9 mouse cellular contexts compared by ENCODE assay signal in the genomic region with DNA sequence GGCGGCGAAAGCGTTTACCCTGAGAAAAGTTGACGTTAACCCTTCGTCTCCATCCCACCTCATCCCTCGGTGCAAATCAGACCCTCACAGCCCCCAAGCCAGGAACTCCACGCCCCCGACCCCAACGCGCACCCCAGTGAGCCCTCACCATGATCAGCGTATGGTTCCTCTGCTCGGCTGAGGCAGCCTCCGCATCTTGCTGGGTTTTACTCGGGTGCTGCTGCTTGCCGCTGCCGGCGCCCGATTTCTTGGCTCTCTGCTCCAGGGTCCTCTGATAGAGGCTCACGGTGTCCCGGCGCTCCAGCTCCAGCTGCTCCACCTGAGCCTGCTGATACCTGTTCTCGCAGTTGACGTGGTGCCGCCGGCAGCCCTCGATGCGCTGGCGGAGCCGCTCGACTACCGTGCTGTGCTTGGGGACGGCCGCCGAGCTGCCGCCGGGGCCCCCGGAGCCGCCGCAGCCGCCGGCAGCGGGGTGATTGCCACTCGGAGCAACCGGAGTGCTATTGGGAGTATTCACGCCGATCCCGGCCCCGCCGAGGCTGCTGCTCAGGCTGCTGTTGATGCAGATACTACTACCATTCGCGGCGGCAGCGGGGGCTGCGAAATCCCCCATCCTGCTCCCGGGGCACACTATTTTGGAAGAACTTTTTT. TPM values are rescaled to one million over a fixed set of nuclear protein-coding genes. Genes with fewer than 3 reads are reported as not detected.
DNase-seq lines count a peak whose midpoint lies in the region; ATAC-seq lines count a peak whose summit lies in the region.
"Had no signal": no experiment of that assay in that cellular context is flagged by ENCODE, and none has a peak within 500 bp of the region (broad histone marks: within the 10 kb centered on the region; RNA-seq: fewer than 3 reads in every experiment).

No protein-coding gene starts in this region.

- no peak for ATAC-seq in embryonic facial prominence, embryonic 13.5 days (ENCODE audit: insufficient number of reproducible peaks, insufficient read depth, low FRiP score, low TSS enrichment, low read depth)
- no peak for ATAC-seq in heart, embryonic 11.5 days (replicated peaks; ENCODE audit: insufficient number of reproducible peaks, low FRiP score, low TSS enrichment)
- ATAC-seq in kidney, embryonic 14.5 days (ENCODE audit: low FRiP score, low TSS enrichment), result no peak
- ATAC-seq in stomach, embryonic 15.5 days (ENCODE audit: insufficient read depth, low FRiP score, low read depth), result no peak

- H3K27me3 ChIP-seq in embryonic facial prominence, embryonic 13.5 days, result no peaks in the 10 kb centered on the region
- no peaks in the 10 kb centered on the region for H3K27me3 ChIP-seq in heart, embryonic 11.5 days (ENCODE audit: control insufficient read depth, insufficient read depth, low read length)
- no peaks in the 10 kb centered on the region for H3K27me3 ChIP-seq in kidney, embryonic 14.5 days (ENCODE audit: control insufficient read depth, insufficient read depth, low read length)
- no peaks in the 10 kb centered on the region for H3K27me3 ChIP-seq in stomach, embryonic 15.5 days (replicated peaks)
- H3K27me3 ChIP-seq: Patski had no signal

- no peaks in the 10 kb centered on the region for H3K9me3 ChIP-seq in embryonic facial prominence, embryonic 13.5 days
- no peaks in the 10 kb centered on the region for H3K9me3 ChIP-seq in heart, embryonic 11.5 days (replicated peaks; ENCODE audit: control insufficient read depth, low read length)
- no peaks in the 10 kb centered on the region for H3K9me3 ChIP-seq in kidney, embryonic 14.5 days (ENCODE audit: control insufficient read depth, low read length)
- H3K9me3 ChIP-seq in stomach, embryonic 15.5 days, result no peaks in the 10 kb centered on the region

- peak overlapping the region; percentile 98 for H3K27ac ChIP-seq in embryonic facial prominence, embryonic 13.5 days
- H3K27ac ChIP-seq in heart, embryonic 11.5 days (ENCODE audit: low read depth, low read length), result peak overlapping the region; percentile 99
- peak overlapping the region; percentile 99 for H3K27ac ChIP-seq in kidney, embryonic 14.5 days (ENCODE audit: low read depth, low read length)
- H3K27ac ChIP-seq in stomach, embryonic 15.5 days, result peak overlapping the region; percentile 99

- DNase-seq in urinary bladder, adult 18-20 months (ENCODE audit: low spot score in 2 of 2), result peak; percentile 39 to 71
- no peak for DNase-seq in urinary bladder, postnatal 10 days (ENCODE audit: low spot score)
- DNase-seq in liver, result peak; percentile 72
- DNase-seq in naive thymus-derived CD4-positive, alpha-beta T cell, adult 2 months (ENCODE audit: low read depth), result peak; percentile 66

- peak overlapping the region; percentile 91 for H3K4me2 ChIP-seq in embryonic facial prominence, embryonic 13.5 days
- H3K4me2 ChIP-seq in heart, embryonic 11.5 days, result peak overlapping the region; percentile 96
- H3K4me2 ChIP-seq in kidney, embryonic 14.5 days (replicated peaks; ENCODE audit: low read depth, low read length), result peak overlapping the region; percentile 84
- H3K4me2 ChIP-seq in stomach, embryonic 15.5 days, result peak overlapping the region; percentile 87

- peaks cover 9% of the 10 kb centered on the region; the same call in 1 of the 2 replicates for H3K4me1 ChIP-seq in embryonic facial prominence, embryonic 13.5 days
- H3K4me1 ChIP-seq in heart, embryonic 11.5 days (ENCODE audit: control insufficient read depth, insufficient read depth, low read length), result no peaks in the 10 kb centered on the region
- H3K4me1 ChIP-seq in kidney, embryonic 14.5 days (ENCODE audit: control insufficient read depth, insufficient read depth, low read length), result peaks cover 11% of the 10 kb centered on the region
- H3K4me1 ChIP-seq in stomach, embryonic 15.5 days, result peaks cover 4% of the 10 kb centered on the region

- H3K4me3 ChIP-seq in embryonic facial prominence, embryonic 13.5 days, result peak overlapping the region; percentile 82
- H3K4me3 ChIP-seq in heart, embryonic 11.5 days (ENCODE audit: low read depth, low read length), result peak overlapping the region; percentile 73
- H3K4me3 ChIP-seq in kidney, embryonic 14.5 days (ENCODE audit: low read length), result peak overlapping the region; percentile 88
- peak overlapping the region; percentile 60 for H3K4me3 ChIP-seq in stomach, embryonic 15.5 days (replicated peaks)

- no peaks in the 10 kb centered on the region for H3K36me3 ChIP-seq in embryonic facial prominence, embryonic 13.5 days
- H3K36me3 ChIP-seq in heart, embryonic 11.5 days (ENCODE audit: control insufficient read depth, insufficient read depth, low read length), result no peaks in the 10 kb centered on the region
- no peaks in the 10 kb centered on the region for H3K36me3 ChIP-seq in kidney, embryonic 14.5 days (ENCODE audit: control insufficient read depth, insufficient read depth, low read length)
- H3K36me3 ChIP-seq in stomach, embryonic 15.5 days, result no peaks in the 10 kb centered on the region

- whole genome bisulfite sequencing in embryonic facial prominence, embryonic 13.5 days, result under 1% methylated on average over 55 of the region's 55 CpGs
- under 1% methylated on average over 55 of the region's 55 CpGs for WGBS in heart, embryonic 11.5 days (ENCODE audit: insufficient replicate concordance)
- WGBS in kidney, embryonic 14.5 days, result under 1% methylated on average over 55 of the region's 55 CpGs
- whole genome bisulfite sequencing in stomach, embryonic 15.5 days, result 0% methylated on average over 55 of the region's 55 CpGs

- H3K9ac ChIP-seq in embryonic facial prominence, embryonic 13.5 days, result peak overlapping the region; percentile 90
- H3K9ac ChIP-seq in heart, embryonic 11.5 days (ENCODE audit: low read depth, low read length), result peak overlapping the region; percentile 91
- H3K9ac ChIP-seq in kidney, embryonic 14.5 days (ENCODE audit: low read depth, low read length), result peak overlapping the region; percentile 94
- peak overlapping the region; percentile 65 for H3K9ac ChIP-seq in stomach, embryonic 15.5 days

RNA-seq across cellular contexts. Expression of a gene that starts 1.2 kb away (rescaled TPM):
- 5.8 and 6.5 TPM in 2 replicates for polyA plus RNA-seq in embryonic facial prominence, embryonic 13.5 days (2015; fragmentation: Nextera tagmentation; extraction: Ambion mirVana)
- 2.1 and 2.6 TPM in 2 replicates for polyA plus RNA-seq in heart, embryonic 11.5 days (2014; fragmentation: Nextera tagmentation; extraction: Ambion mirVana)
- polyA plus RNA-seq in kidney, embryonic 14.5 days (2014; fragmentation: Nextera tagmentation; extraction: Ambion mirVana), result 8.4 and 9.4 TPM in 2 replicates
- polyA plus RNA-seq in stomach, embryonic 15.5 days (2015; fragmentation: Nextera tagmentation; extraction: Ambion mirVana), result 5.2 and 5.5 TPM in 2 replicates
